Mouse (Mus musculus) lung, postnatal 0 days (tissue): ENCODE data around the gene Gtf3a. TPM values are rescaled to one million over a fixed set of nuclear protein-coding genes. Genes with fewer than 3 reads are reported as not detected.

Experiments used
- ATAC-seq: fragments of 200-750 bp; cut with Nextera tagmentation; 2 replicates; pipeline ENCODE4 v1.8.0; 2017; ENCODE audit warnings: moderate library complexity
- DNase-seq: peaks from one replicate; pipeline ENCODE4 v3.0.0-alpha.2; 2016; ENCODE audit warnings: low spot score
- H3K27ac ChIP-seq: fragments of 300-500 bp; sonication (generic); 2 replicates; pipeline ENCODE4 v1.5.1; 2014; ENCODE audit warnings: antibody characterized with exemption, mild to moderate bottlenecking, low read length, mixed read lengths
- H3K27me3 ChIP-seq: fragments of 300-500 bp; sonication (generic); replicated peaks from 2 replicates; pipeline ENCODE4 v1.6.1; 2014; ENCODE audit warnings: low read length, mixed read lengths; ENCODE audit not compliant: insufficient read depth
- H3K36me3 ChIP-seq: fragments of 300-500 bp; sonication (generic); 2 replicates; pipeline ENCODE4 v1.6.1; 2014; ENCODE audit warnings: low read length, mixed read lengths; ENCODE audit not compliant: insufficient read depth
- H3K4me1 ChIP-seq: fragments of 300-500 bp; sonication (generic); 2 replicates; pipeline ENCODE4 v1.6.1; 2014; ENCODE audit warnings: antibody characterized with exemption, low read depth, low read length, mixed read lengths; ENCODE audit not compliant: insufficient read depth
- H3K4me2 ChIP-seq: fragments of 300-500 bp; sonication (generic); replicated peaks from 2 replicates; pipeline ENCODE4 v1.6.1; 2014; ENCODE audit warnings: low read depth, mild to moderate bottlenecking, low read length, moderate library complexity, mixed read lengths
- H3K4me3 ChIP-seq: fragments of 300-500 bp; sonication (generic); 2 replicates; pipeline ENCODE4 v1.5.1; 2014; ENCODE audit warnings: low read depth, low read length
- H3K9ac ChIP-seq: fragments of 300-500 bp; sonication (generic); replicated peaks from 2 replicates; pipeline ENCODE4 v1.6.1; 2014; ENCODE audit warnings: low read depth, mild to moderate bottlenecking
- H3K9me3 ChIP-seq: fragments of 300-500 bp; sonication (generic); 2 replicates; pipeline ENCODE4 v1.6.1; 2016; ENCODE audit warnings: low read length, mixed read lengths
- CTCF ChIP-seq: IDR thresholded peaks from 2 replicates; pipeline ENCODE4 v1.5.1; 2016; ENCODE audit warnings: antibody characterized with exemption, mild to moderate bottlenecking
- EP300 ChIP-seq: IDR thresholded peaks from 2 replicates; pipeline ENCODE4 v1.6.1; 2016; ENCODE audit warnings: antibody characterized with exemption, mild to moderate bottlenecking, control low read depth
- whole genome bisulfite sequencing: fragments of 180-500 bp; shearing (Covaris S2); extraction: QIAGEN DNeasy Blood & Tissue Kit; methylation state at CpG from one replicate; pipeline ENCODE4 v1.1.7; 2014; 5-methylcytosine and 5-hydroxymethylcytosine counted together
- polyA plus RNA-seq: library from polyadenylated mRNA; unstranded; fragments of >200 nt; fragmentation: Nextera tagmentation; extraction: Ambion mirVana; gene quantifications from 2 replicates; pipeline ENCODE4 v1.2.1, GENCODE M21; 2015

The Gtf3a gene
- polyA plus RNA-seq, 1 experiment from 2014 or later, result 60.3 TPM

DNA sequence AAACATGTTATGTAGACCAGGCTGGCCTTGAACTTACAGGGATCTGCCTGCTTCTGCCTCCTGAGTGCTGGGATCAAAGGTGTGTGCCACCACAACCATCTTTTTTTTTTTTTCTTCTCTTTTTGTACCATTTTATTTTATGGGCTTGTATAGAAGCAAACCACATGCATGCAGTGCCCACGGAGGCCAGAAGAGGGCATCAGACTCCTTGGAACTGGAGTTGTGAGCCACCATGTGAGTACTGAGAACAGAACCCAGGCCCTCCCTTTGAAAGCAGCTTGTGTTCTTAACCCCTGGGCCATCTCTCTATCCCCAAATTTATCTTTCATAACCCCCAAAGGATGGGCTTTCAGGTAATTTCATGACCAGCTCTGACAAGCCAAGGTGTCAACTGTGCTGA is 54.8 kb downstream of the Gtf3a start:
- TF ChIP-seq EP300 (no peak), CTCF (0 out of 2 replicates have a peak, but pooled peaks have one; percentile 18)

More for the DNA sequence above, 54.8 kb downstream of the Gtf3a start:
- 63% methylated on average over 1 of the region's 1 CpGs for WGBS
- DNase-seq, result no peak
- no peak overlapping the region for H3K4me2 ChIP-seq
- H3K27me3 ChIP-seq, result no peaks in the 10 kb centered on the region
- no peaks in the 10 kb centered on the region for H3K9me3 ChIP-seq
- no peaks in the 10 kb centered on the region for H3K36me3 ChIP-seq
- H3K4me1 ChIP-seq, result no peaks in the 10 kb centered on the region
- no peak overlapping the region for H3K9ac ChIP-seq
- H3K4me3 ChIP-seq, result no peak overlapping the region
- H3K27ac ChIP-seq, result no peak overlapping the region
- ATAC-seq, result no peak

Other genes with a start within 250 kb of the Gtf3a start
- 14.5 and 15.4 TPM in 2 replicates for gene Usp12, start 153.7 kb upstream of the Gtf3a start, polyA plus RNA-seq
- 474 and 489 TPM in 2 replicates for gene Rpl21, start 115.8 kb upstream of the Gtf3a start, polyA plus RNA-seq
- gene Rasl11a, start 103.6 kb upstream of the Gtf3a start, polyA plus RNA-seq, result 101 and 138 TPM in 2 replicates
- gene Mtif3, start 15.1 kb downstream of the Gtf3a start, polyA plus RNA-seq, result 18.5 and 19.2 TPM in 2 replicates
- 12.4 and 14.5 TPM in 2 replicates for gene Lnx2, start 127.9 kb downstream of the Gtf3a start, polyA plus RNA-seq
- gene Polr1d, start 128.4 kb downstream of the Gtf3a start, polyA plus RNA-seq, result 106 and 107 TPM in 2 replicates
- not detected in 2 replicates for gene Gsx1, start 240.0 kb downstream of the Gtf3a start, polyA plus RNA-seq